Mouse (Mus musculus) midbrain, embryonic 13.5 days (tissue): ENCODE measurements around the gene AW822073. TPM values are rescaled to one million over a fixed set of nuclear protein-coding genes. Genes with fewer than 3 reads are reported as not detected.
"Not testable (repeated sequence)": the region's sequence is repeated elsewhere in the genome, so short reads cannot be mapped to it uniquely, and the experiment has no call there.

Experiments used
- ATAC-seq: fragments of 200-750 bp; cut with Nextera tagmentation; 2 replicates; pipeline ENCODE4 v1.8.0; 2017; ENCODE audit warnings: mild to moderate bottlenecking, moderate TSS enrichment, moderate library complexity
- H3K27ac ChIP-seq: fragments of 300-500 bp; sonication (generic); 2 replicates; pipeline ENCODE4 v1.5.1; 2015; ENCODE audit warnings: inconsistent platforms, mild to moderate bottlenecking, moderate library complexity
- H3K27me3 ChIP-seq: fragments of 300-500 bp; sonication (generic); 2 replicates; pipeline ENCODE4 v1.6.1; 2015; ENCODE audit warnings: mild to moderate bottlenecking, inconsistent platforms
- H3K36me3 ChIP-seq: fragments of 300-500 bp; sonication (generic); 2 replicates; pipeline ENCODE4 v1.6.1; 2015; ENCODE audit warnings: mild to moderate bottlenecking, inconsistent platforms
- H3K4me1 ChIP-seq: fragments of 300-500 bp; sonication (generic); replicated peaks from 2 replicates; pipeline ENCODE4 v1.6.1; 2015; ENCODE audit warnings: inconsistent platforms
- H3K4me2 ChIP-seq: fragments of 300-500 bp; sonication (generic); replicated peaks from 2 replicates; pipeline ENCODE4 v1.6.1; 2015; ENCODE audit warnings: moderate library complexity, mild to moderate bottlenecking, inconsistent platforms
- H3K4me3 ChIP-seq: fragments of 300-500 bp; sonication (generic); replicated peaks from 2 replicates; pipeline ENCODE4 v1.5.1; 2015; ENCODE audit warnings: mild to moderate bottlenecking, inconsistent platforms
- H3K9ac ChIP-seq: fragments of 300-500 bp; sonication (generic); replicated peaks from 2 replicates; pipeline ENCODE4 v1.6.1; 2015; ENCODE audit warnings: mild to moderate bottlenecking, inconsistent platforms
- H3K9me3 ChIP-seq: fragments of 300-500 bp; sonication (generic); 2 replicates; pipeline ENCODE4 v1.6.1; 2016; ENCODE audit warnings: mild to moderate bottlenecking, inconsistent platforms
- WGBS: fragments of 180-500 bp; shearing (Covaris S2); methylation state at CpG from one replicate; pipeline ENCODE4 v1.1.7; 2015; 5-methylcytosine and 5-hydroxymethylcytosine counted together
- polyA plus RNA-seq: library from polyadenylated mRNA; unstranded; fragments of >200 nt; fragmentation: Nextera tagmentation; extraction: Ambion mirVana; gene quantifications from 2 replicates; pipeline ENCODE4 v1.2.1, GENCODE M21; 2015

Gene AW822073
- polyA plus RNA-seq, 1 experiment from 2014 or later = not detected

GRCm38 (mm10) chr10:58232641-58232969 lies 7.9 kb upstream of the AW822073 start, which contains the start of gene Duxf3:
Duxf3 (minus strand) TSS chr10:58232675.
- not testable (repeated sequence) for H3K36me3 ChIP-seq, H3K27ac ChIP-seq
- WGBS = 84% methylated on average over 8 of the region's 8 CpGs

GRCm38 (mm10) chr10:58231779-58232640 lies 7.3 kb upstream of the AW822073 start:
- not testable (repeated sequence) for H3K36me3 ChIP-seq, H3K4me2 ChIP-seq, H3K9ac ChIP-seq, H3K4me3 ChIP-seq, H3K27me3 ChIP-seq, H3K4me1 ChIP-seq, H3K27ac ChIP-seq
- ATAC-seq = peak; percentile 86
- peaks cover 18% of the 10 kb centered on the region for H3K9me3 ChIP-seq
- 89% methylated on average over 35 of the region's 35 CpGs for WGBS

More at GRCm38 (mm10) chr10:58232641-58232969, 7.9 kb upstream of the AW822073 start, which contains the start of gene Duxf3:
- peaks cover 20% of the 10 kb centered on the region for H3K9me3 ChIP-seq
- not testable (repeated sequence) for H3K4me1 ChIP-seq, H3K4me3 ChIP-seq, H3K27me3 ChIP-seq, H3K4me2 ChIP-seq, H3K9ac ChIP-seq
- ATAC-seq = peak; percentile 59

DNA sequence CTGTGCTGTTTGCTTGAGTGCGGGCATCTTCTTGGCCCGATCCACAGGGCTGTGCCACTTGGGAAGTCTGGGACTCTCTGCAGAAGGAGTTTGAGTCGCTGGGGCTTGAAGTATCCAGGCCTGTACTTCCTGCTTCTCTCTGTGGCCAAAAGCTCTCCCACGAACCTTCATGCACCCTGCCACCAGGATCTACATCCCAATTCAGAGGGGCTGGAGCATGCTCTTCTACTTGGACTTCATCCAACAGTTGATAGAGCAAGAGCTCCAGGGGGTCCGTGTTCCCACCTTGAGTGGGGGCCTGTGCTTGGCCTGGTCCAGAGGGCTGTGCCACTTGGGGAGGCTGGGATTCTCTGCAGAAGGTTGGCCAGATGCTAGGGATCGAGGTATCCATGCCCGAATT lies 6.4 kb upstream of the AW822073 start:
- H3K4me1 ChIP-seq, H3K36me3 ChIP-seq, H3K27ac ChIP-seq, H3K27me3 ChIP-seq, H3K4me2 ChIP-seq, H3K9ac ChIP-seq, H3K4me3 ChIP-seq: not testable (repeated sequence)
- 80% methylated on average over 5 of the region's 7 CpGs for WGBS
- peaks cover 15% of the 10 kb centered on the region for H3K9me3 ChIP-seq
- peak; percentile 14; the same call in 1 of the 2 replicates for ATAC-seq

GRCm38 (mm10) chr10:58230021-58230420 lies 5.3 kb upstream of the AW822073 start:
- not testable (repeated sequence) for H3K4me3 ChIP-seq, ATAC-seq, H3K36me3 ChIP-seq, H3K27ac ChIP-seq, H3K4me1 ChIP-seq, H3K9ac ChIP-seq, H3K4me2 ChIP-seq, H3K27me3 ChIP-seq
- peaks cover 15% of the 10 kb centered on the region for H3K9me3 ChIP-seq
- 56% methylated on average over 3 of the region's 3 CpGs for WGBS

DNA sequence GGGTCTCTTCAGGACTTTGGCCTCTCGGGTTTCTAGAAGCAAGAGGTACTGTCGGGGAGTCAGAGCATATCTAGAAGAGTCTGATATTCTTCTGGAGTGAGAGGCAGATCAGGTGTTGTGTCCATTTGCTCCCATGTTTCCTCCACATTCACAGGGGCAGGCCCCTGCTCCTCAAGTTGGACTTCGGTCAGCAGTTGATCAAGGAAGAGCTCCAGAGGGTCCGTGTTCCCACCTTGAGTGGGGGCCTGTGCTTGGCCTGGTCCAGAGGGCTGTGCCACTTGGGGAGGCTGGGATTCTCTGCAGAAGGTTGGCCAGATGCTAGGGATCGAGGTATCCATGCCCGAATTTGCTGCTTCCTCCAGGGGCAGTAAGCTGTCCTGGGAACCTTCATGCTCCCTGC lies 3.1 kb upstream of the AW822073 start:
- H3K27me3 ChIP-seq, H3K4me3 ChIP-seq, H3K9ac ChIP-seq, ATAC-seq, H3K4me2 ChIP-seq, H3K36me3 ChIP-seq, H3K27ac ChIP-seq, H3K4me1 ChIP-seq: not testable (repeated sequence)
- H3K9me3 ChIP-seq = peaks cover 15% of the 10 kb centered on the region
- WGBS = 90% methylated on average over 2 of the region's 6 CpGs

DNA sequence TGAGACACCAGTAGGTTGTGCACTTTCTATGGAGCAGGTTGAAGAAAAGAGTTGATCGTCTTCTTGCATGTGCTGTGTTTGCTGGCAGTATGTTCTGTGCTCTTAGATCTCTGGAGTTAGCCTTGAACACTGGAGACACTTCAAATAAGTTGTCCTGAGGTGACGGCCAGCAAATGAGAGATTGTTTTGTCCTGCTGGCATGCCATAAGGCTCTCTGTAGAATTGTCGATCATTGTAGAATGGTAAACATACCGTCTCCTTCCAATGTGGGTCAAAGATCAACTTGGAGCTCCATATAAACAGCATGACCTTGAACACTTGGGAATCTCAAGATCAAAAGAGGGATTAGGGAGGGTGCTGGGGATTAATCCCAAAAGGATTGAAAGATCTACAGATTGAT lies 1.6 kb upstream of the AW822073 start:
- ATAC-seq, H3K4me1 ChIP-seq: not testable (repeated sequence)
- WGBS = 75% methylated on average over 4 of the region's 4 CpGs

DNA sequence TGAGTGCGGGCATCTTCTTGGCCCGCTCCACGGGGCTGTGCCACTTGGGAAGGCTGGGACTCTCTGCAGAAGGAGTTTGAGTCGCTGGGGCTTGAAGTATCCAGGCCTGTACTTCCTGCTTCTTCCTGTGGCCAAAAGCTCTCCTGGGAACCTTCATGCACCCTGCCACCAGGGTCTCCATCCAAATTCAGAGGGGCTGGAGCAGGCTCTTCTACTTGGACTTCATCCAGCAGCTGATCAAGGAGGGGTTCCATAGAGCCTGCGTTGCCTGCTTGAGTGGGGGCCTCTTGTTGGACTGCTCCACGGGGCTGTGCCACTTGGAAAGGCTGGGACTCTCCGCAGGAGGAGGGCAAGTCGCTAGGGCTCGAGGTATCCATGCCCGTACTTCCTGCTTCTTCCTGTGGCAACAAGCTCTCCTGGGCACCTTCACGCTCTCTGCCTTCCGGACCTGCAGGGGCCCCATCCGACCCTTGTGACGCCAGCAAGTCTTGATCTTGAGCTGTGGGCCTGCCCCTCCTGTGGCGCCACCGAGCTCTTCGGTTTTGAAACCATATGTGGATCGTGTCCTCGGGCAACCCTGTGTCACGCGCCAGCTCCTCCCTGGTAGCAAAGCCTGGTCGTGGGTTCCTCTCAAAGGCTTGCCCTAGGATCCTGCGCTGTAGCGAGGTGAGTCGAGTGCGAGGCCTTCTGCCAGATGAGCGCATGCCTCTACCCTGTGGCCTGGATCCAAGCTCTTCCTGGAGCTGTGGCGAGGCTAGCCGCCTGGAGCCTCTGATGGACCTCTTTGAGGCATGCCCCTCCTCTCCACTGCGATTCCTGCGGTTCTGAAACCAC lies 541 bp downstream of the AW822073 start:
- H3K9ac ChIP-seq, H3K4me1 ChIP-seq, ATAC-seq, H3K4me3 ChIP-seq, H3K9me3 ChIP-seq, H3K36me3 ChIP-seq, H3K27me3 ChIP-seq, H3K27ac ChIP-seq, H3K4me2 ChIP-seq: not testable (repeated sequence)
- 86% methylated on average over 31 of the region's 31 CpGs for WGBS

More for the DNA sequence above, 1.6 kb upstream of the AW822073 start:
- H3K27me3 ChIP-seq, H3K4me3 ChIP-seq, H3K9ac ChIP-seq, H3K9me3 ChIP-seq, H3K4me2 ChIP-seq, H3K36me3 ChIP-seq, H3K27ac ChIP-seq: not testable (repeated sequence)

- H3K9ac ChIP-seq, H3K36me3 ChIP-seq, H3K9me3 ChIP-seq, H3K27ac ChIP-seq, H3K27me3 ChIP-seq, ATAC-seq, H3K4me2 ChIP-seq, H3K4me3 ChIP-seq, H3K4me1 ChIP-seq: not testable (repeated sequence)
- WGBS = 89% methylated on average over 4 of the region's 6 CpGs
These were observed 1.6 kb downstream of the AW822073 start for GRCm38 (mm10) chr10:58223161-58223560.

- whole genome bisulfite sequencing = 89% methylated on average over 2 of the region's 2 CpGs
- not testable (repeated sequence) for H3K27ac ChIP-seq, H3K9ac ChIP-seq, H3K36me3 ChIP-seq, ATAC-seq, H3K4me1 ChIP-seq, H3K4me2 ChIP-seq, H3K4me3 ChIP-seq, H3K27me3 ChIP-seq, H3K9me3 ChIP-seq
These were observed 3.2 kb downstream of the AW822073 start for GRCm38 (mm10) chr10:58221571-58221970.

GRCm38 (mm10) chr10:58220726-58221125 lies 4.0 kb downstream of the AW822073 start:
- Histone ChIP-seq H3K4me1 (no peaks in the 10 kb centered on the region), H3K4me2 (no peak overlapping the region), H3K9ac (no peak overlapping the region), H3K4me3 (no peak overlapping the region), H3K27me3 (no peaks in the 10 kb centered on the region), H3K9me3 (no peaks in the 10 kb centered on the region), H3K36me3 (no peaks in the 10 kb centered on the region), H3K27ac (no peak overlapping the region)
- ATAC-seq = no peak
- 87% methylated on average over 6 of the region's 6 CpGs for WGBS

DNA sequence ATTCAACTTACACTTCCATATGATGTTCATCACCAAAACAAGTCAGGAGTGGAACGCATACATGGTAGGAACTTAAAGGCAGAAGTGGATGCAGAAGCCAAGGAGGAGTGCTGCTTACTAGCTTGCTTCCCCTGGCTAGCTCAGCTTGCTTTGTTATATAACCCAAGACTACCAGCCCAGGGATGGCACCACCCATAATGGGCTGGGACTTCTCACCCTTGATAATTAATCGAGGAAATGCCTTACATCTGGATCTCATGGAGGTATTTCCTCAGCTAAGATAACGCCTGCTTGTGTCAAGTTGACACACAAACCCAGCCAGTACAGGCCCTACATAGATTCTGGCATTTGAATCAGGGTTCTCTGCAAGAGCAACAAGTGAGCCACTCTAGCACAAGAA lies 7.4 kb downstream of the AW822073 start:
- ATAC-seq = no peak
- no peak overlapping the region for H3K4me2 ChIP-seq

GRCm38 (mm10) chr10:58215353-58215752 lies 9.4 kb downstream of the AW822073 start:
- Histone ChIP-seq H3K27ac (no peak overlapping the region), H3K4me3 (no peak overlapping the region), H3K4me1 (no peaks in the 10 kb centered on the region), H3K36me3 (no peaks in the 10 kb centered on the region), H3K9ac (no peak overlapping the region), H3K9me3 (no peaks in the 10 kb centered on the region), H3K4me2 (no peak overlapping the region), H3K27me3 (no peaks in the 10 kb centered on the region)
- no peak for ATAC-seq
- WGBS = 86% methylated on average over 1 of the region's 1 CpGs

More for the DNA sequence above, 7.4 kb downstream of the AW822073 start:
- Histone ChIP-seq H3K36me3 (no peaks in the 10 kb centered on the region), H3K4me3 (no peak overlapping the region), H3K4me1 (no peaks in the 10 kb centered on the region), H3K27me3 (no peaks in the 10 kb centered on the region), H3K9me3 (no peaks in the 10 kb centered on the region), H3K27ac (no peak overlapping the region), H3K9ac (no peak overlapping the region)
- 90% methylated on average over 3 of the region's 3 CpGs for WGBS
